Mouse (Mus musculus): ENCODE measurements at regions not wholly inside any gene's neighbourhood (a gene's known extent, or its start where the extent isn't known, plus 50 kb on each side); places are given as distances from the start of the nearest gene placed in this dataset.

DNA sequence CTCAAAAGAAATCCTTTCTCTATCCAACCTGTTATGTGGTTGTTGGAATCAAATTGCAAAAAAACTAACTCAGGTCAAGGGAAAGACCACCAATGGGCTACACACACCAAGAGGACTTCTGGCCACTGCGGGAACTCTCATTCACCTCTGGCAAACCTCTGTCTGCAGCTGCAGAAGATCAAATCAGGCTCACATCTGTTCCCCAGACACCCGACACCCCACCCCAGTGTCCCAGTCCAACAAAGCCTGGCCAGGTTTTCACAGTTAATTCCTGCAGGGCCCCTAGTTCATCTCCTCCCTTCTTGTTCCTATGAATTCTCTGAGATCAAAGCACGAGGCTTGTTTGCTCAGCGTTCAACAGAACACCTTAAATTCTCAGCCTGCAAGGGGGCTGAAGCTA, 82.0 kb upstream of the Rgma start:
- TF ChIP-seq CTCF (IDR thresholded peaks at IDR 0.05 in 2 of 3, conservative IDR thresholded peaks at IDR 0.05 in 1 of 3; ENCODE audit: control insufficient read depth in 1 of 3, insufficient read depth in 1 of 3, low read depth in 2 of 3, low read length in 3 of 3, poor library complexity in 1 of 3, severe bottlenecking in 1 of 3), result no peak
- TF ChIP-seq POLR2A (IDR thresholded peaks at IDR 0.05; ENCODE audit: control insufficient read depth in 1 of 2, insufficient read depth in 1 of 2, low read depth in 1 of 2, low read length in 2 of 2, poor library complexity in 1 of 2), result no peak
- TF ChIP-seq ZMIZ1 (IDR thresholded peaks at IDR 0.05; ENCODE audit: low read depth, low read length), result no peak
- no peak for TF ChIP-seq EP300 (IDR thresholded peaks at IDR 0.05; ENCODE audit: low read depth in 1 of 2, low read length in 2 of 2)
- no peak for TF ChIP-seq GATA1 (IDR thresholded peaks at IDR 0.05; ENCODE audit: low read depth, low read length)
- no peak for TF ChIP-seq MEF2A (IDR thresholded peaks at IDR 0.05; ENCODE audit: extremely low read depth, insufficient replicate concordance, low read depth, low read length, poor library complexity, severe bottlenecking)

Data from MEL (cell line).